9 mouse cellular contexts compared by ENCODE assay signal in the genomic region with DNA sequence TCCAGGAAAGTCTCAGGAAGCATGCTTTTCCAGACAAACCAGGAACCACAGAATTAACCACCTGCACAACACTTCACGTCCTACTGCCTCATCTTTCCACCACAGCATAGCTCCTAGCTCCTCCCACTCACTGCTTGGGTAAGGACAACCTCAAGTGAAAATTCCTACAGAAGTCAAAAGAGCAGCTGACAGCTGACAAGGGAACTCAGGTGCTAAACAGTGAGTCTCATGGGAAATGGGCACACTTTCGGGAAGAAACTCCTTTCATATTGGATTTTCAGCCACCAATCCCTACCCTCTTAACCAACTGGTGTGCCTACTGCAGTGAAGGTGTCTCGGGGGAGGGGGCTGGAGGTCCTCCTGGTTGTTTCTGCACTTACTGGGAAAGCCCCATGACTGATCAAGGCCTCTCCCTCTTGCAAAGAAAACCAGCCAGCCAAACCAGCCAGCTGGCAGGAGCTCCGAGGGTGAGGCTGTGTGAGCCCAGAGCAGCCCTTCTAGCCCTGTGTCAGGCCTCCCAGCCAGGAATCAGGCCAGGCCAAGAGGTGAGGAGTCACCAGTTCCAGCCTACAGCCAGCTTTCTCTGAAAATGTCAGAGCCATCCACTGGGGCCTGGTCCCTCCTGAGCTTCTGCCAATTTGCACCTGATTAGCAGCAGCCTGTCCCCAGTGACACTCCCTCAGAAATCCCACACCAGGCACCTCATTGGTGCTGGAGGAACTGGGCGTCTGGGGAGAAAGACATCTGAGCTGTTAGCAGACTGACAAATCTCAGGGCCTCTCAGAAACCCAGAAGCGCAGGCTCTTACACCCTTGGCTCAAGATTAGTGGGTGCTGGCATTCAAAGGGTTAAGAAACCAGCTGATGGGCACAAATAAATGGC. TPM values are rescaled to one million over a fixed set of nuclear protein-coding genes. Genes with fewer than 3 reads are reported as not detected.
A peak's percentile ranks its signal among the peaks of the same experiment; 100 is the strongest.
DNase-seq lines count a peak whose midpoint lies in the region; ATAC-seq and TF ChIP-seq lines count a peak whose summit lies in the region.
"Had no signal": no experiment of that assay in that cellular context is flagged by ENCODE, and none has a peak within 500 bp of the region (broad histone marks: within the 10 kb centered on the region; RNA-seq: fewer than 3 reads in every experiment).

No protein-coding gene starts in this region.

- 54% methylated on average over 6 of the region's 6 CpGs for WGBS in hindbrain, postnatal 0 days
- WGBS in hindbrain, embryonic 12.5 days, result 59% methylated on average over 6 of the region's 6 CpGs
- 44% methylated on average over 6 of the region's 6 CpGs for WGBS in heart, embryonic 16.5 days

- H3K27ac ChIP-seq in hindbrain, postnatal 0 days, result no peak overlapping the region
- H3K27ac ChIP-seq in hindbrain, embryonic 12.5 days, result no peak overlapping the region
- H3K27ac ChIP-seq in heart, embryonic 16.5 days (ENCODE audit: low read length), result peak overlapping the region; percentile 45

- H3K4me1 ChIP-seq in hindbrain, postnatal 0 days (ENCODE audit: insufficient read depth, low read length), result peaks cover 8% of the 10 kb centered on the region
- H3K4me1 ChIP-seq in hindbrain, embryonic 12.5 days, result no peaks in the 10 kb centered on the region
- H3K4me1 ChIP-seq in heart, embryonic 16.5 days (ENCODE audit: control insufficient read depth, insufficient read depth, low read length), result peaks cover 13% of the 10 kb centered on the region

- ATAC-seq in hindbrain, postnatal 0 days, result peak; percentile 69; the same call in 1 of the 2 replicates
- no peak for ATAC-seq in hindbrain, embryonic 12.5 days (ENCODE audit: low FRiP score)
- ATAC-seq in heart, embryonic 16.5 days (replicated peaks; ENCODE audit: extremely low read depth, insufficient read depth, low FRiP score), result peak; percentile 63; the same call in 1 of the 2 replicates

- no peak for TF ChIP-seq CTCF in hindbrain, postnatal 0 days (IDR thresholded peaks at IDR 0.05; ENCODE audit: low read depth)

- peak; percentile 51 for DNase-seq in hindbrain, postnatal 0 days (ENCODE audit: low spot score)
- DNase-seq in ZHBTc4 (ENCODE audit: low read depth, low spot score), result peak; percentile 18
- peak; percentile 45 to 60 for DNase-seq in cerebellum, postnatal 36 days
- DNase-seq in left cerebral cortex, adult 9 months (ENCODE audit: low spot score in 2 of 2), result no peak
- no peak for DNase-seq in layer of hippocampus, adult 8-10 months (ENCODE audit: low spot score in 2 of 2)
- DNase-seq in frontal cortex, postnatal 36 days (ENCODE audit: low spot score in 2 of 2), result no peak

- no peak overlapping the region for H3K9ac ChIP-seq in hindbrain, postnatal 0 days (replicated peaks; ENCODE audit: low read length)
- H3K9ac ChIP-seq in hindbrain, embryonic 12.5 days, result no peak overlapping the region
- H3K9ac ChIP-seq in heart, embryonic 16.5 days (ENCODE audit: low read length), result no peak overlapping the region

- no peaks in the 10 kb centered on the region for H3K36me3 ChIP-seq in hindbrain, postnatal 0 days (ENCODE audit: insufficient read depth, low read length)
- H3K36me3 ChIP-seq in hindbrain, embryonic 12.5 days, result no peaks in the 10 kb centered on the region
- H3K36me3 ChIP-seq in heart, embryonic 16.5 days (ENCODE audit: control insufficient read depth, insufficient read depth), result no peaks in the 10 kb centered on the region
- H3K36me3 ChIP-seq: G1E had no signal

- H3K4me2 ChIP-seq in hindbrain, postnatal 0 days (ENCODE audit: low read depth, low read length), result no peak overlapping the region
- no peak overlapping the region for H3K4me2 ChIP-seq in hindbrain, embryonic 12.5 days (replicated peaks)
- no peak overlapping the region for H3K4me2 ChIP-seq in heart, embryonic 16.5 days (ENCODE audit: low read depth, low read length)

- H3K4me3 ChIP-seq in hindbrain, postnatal 0 days (ENCODE audit: low read length), result no peak overlapping the region
- H3K4me3 ChIP-seq in hindbrain, embryonic 12.5 days, result no peak overlapping the region
- no peak overlapping the region for H3K4me3 ChIP-seq in heart, embryonic 16.5 days (ENCODE audit: low read length)

- no peaks in the 10 kb centered on the region for H3K9me3 ChIP-seq in hindbrain, postnatal 0 days (ENCODE audit: low read length)
- H3K9me3 ChIP-seq in hindbrain, embryonic 12.5 days (replicated peaks), result no peaks in the 10 kb centered on the region
- no peaks in the 10 kb centered on the region for H3K9me3 ChIP-seq in heart, embryonic 16.5 days (replicated peaks; ENCODE audit: control insufficient read depth, low read length)
- H3K9me3 ChIP-seq: G1E had no signal

- H3K27me3 ChIP-seq in hindbrain, postnatal 0 days (ENCODE audit: insufficient read depth, low read length), result no peaks in the 10 kb centered on the region
- no peaks in the 10 kb centered on the region for H3K27me3 ChIP-seq in hindbrain, embryonic 12.5 days
- no peaks in the 10 kb centered on the region for H3K27me3 ChIP-seq in heart, embryonic 16.5 days (ENCODE audit: control insufficient read depth, insufficient read depth, low read length)

RNA-seq across cellular contexts. Expression of gene Dgki, which starts 22.9 kb away (rescaled TPM):
- 20.1 and 22.3 TPM in 2 replicates for total RNA-seq in hindbrain, postnatal 0 days (2014; rRNA removed)
- polyA plus RNA-seq in hindbrain, postnatal 0 days (2015; fragmentation: Nextera tagmentation; extraction: Ambion mirVana), result 4.4 and 4.5 TPM in 2 replicates
- polyA plus RNA-seq in hindbrain, embryonic 12.5 days (2016; fragmentation: Nextera tagmentation; extraction: Ambion mirVana), result 4.2 and 4.4 TPM in 2 replicates
- polyA plus RNA-seq in heart, embryonic 16.5 days (2015; fragmentation: Nextera tagmentation; extraction: Ambion mirVana), result 0.47 and 0.62 TPM in 2 replicates
- total RNA-seq in layer of hippocampus, adult 8-10 months (2022), result 10 to 100 TPM; 76.6 to 92.9 (median 85.0) TPM
- polyA plus RNA-seq: G1E had no signal

Comparison
In these comparisons a context has a peak if more than half of its experiments do, and no peak if none do; other contexts are left out.
1. DNase-seq: peak in hindbrain, postnatal 0 days (single experiment), ZHBTc4 (single experiment) and cerebellum, postnatal 36 days (2 of 2); none in left cerebral cortex, adult 9 months (0 of 2), layer of hippocampus, adult 8-10 months (0 of 2) and frontal cortex, postnatal 36 days (0 of 2).